Mouse (Mus musculus): ENCODE data around the gene Cep19. TPM values are rescaled to one million over a fixed set of nuclear protein-coding genes. Genes with fewer than 3 reads are reported as not detected.
"Not testable (repeated sequence)": the region's sequence is repeated elsewhere in the genome, so short reads cannot be mapped to it uniquely, and the experiment has no call there.

Gene Cep19
- polyA plus RNA-seq (2014; fragmentation: Nextera tagmentation; extraction: Ambion mirVana) = 24.1 and 31.9 TPM in 2 replicates

DNA sequence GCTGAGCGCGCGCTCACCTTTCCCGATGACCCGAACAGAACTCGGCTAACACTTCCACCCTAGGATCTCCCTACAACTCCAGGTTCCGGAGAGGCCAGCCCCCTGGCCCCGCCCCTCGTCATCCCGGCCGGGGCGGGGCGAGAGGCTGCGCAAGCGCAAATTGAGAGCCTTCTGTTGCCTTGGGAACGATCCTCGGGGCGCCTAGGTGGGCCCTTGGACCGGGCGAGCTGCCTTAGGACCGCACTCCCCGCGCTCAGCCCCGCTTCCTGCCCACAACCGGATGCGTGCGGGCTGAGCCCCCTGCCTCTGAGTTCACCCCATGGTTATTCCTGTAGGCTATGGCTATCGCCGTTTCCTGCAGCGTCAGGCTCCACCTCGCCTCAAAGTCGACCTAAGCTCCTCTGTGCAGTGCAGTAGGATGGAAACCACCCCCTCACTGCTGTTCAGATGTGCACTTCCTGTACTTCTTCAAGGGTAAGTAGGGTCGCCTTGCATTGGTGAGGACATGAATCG, at the start of gene Cep19, which contains the start of gene Pigx:
Cep19 (plus strand) TSS at position 163 of the 513 bp plus-strand sequence.
Pigx (minus strand) TSS at position 103 of the 513 bp plus-strand sequence.
- H3K4me2 ChIP-seq (ENCODE audit: low read length) = peak within 1 kb of the TSS; percentile 79
- H3K4me1 ChIP-seq (replicated peaks; ENCODE audit: control insufficient read depth, insufficient read depth, low read length) = peaks cover 12% of the 10 kb centered on the region
- peak; percentile 93 for DNase-seq (ENCODE audit: low spot score)
- peak; percentile 96 for ATAC-seq (replicated peaks; ENCODE audit: low FRiP score, low TSS enrichment, low read depth)
- peaks cover 27% of the 10 kb centered on the region for H3K36me3 ChIP-seq (ENCODE audit: control insufficient read depth, insufficient read depth, low read length)
- peak within 1 kb of the TSS; percentile 72 for H3K4me3 ChIP-seq (ENCODE audit: low read depth, low read length)
- peak within 1 kb of the TSS; percentile 66 for H3K27ac ChIP-seq (ENCODE audit: low read depth)
- WGBS = under 1% methylated on average over 34 of the region's 34 CpGs
- no peaks in the 10 kb centered on the region for H3K27me3 ChIP-seq (replicated peaks; ENCODE audit: control insufficient read depth, insufficient read depth, low read length)
- H3K9ac ChIP-seq (ENCODE audit: low read length) = peak within 1 kb of the TSS; percentile 77
- H3K9me3 ChIP-seq (ENCODE audit: control insufficient read depth, low read length) = no peaks in the 10 kb centered on the region

- H3K4me2 ChIP-seq (ENCODE audit: low read length) = no peak overlapping the region
- ATAC-seq (replicated peaks; ENCODE audit: low FRiP score, low TSS enrichment, low read depth) = no peak
- H3K27ac ChIP-seq (ENCODE audit: low read depth) = no peak overlapping the region
- H3K36me3 ChIP-seq (ENCODE audit: control insufficient read depth, insufficient read depth, low read length) = no peaks in the 10 kb centered on the region
- H3K4me1 ChIP-seq (replicated peaks; ENCODE audit: control insufficient read depth, insufficient read depth, low read length) = peaks cover 3% of the 10 kb centered on the region; the same call in 1 of the 2 replicates
- no peak overlapping the region for H3K9ac ChIP-seq (ENCODE audit: low read length)
- no peaks in the 10 kb centered on the region for H3K27me3 ChIP-seq (replicated peaks; ENCODE audit: control insufficient read depth, insufficient read depth, low read length)
- WGBS = 66% methylated on average over 5 of the region's 5 CpGs
- no peak overlapping the region for H3K4me3 ChIP-seq (ENCODE audit: low read depth, low read length)
- no peak for DNase-seq (ENCODE audit: low spot score)
- no peaks in the 10 kb centered on the region for H3K9me3 ChIP-seq (ENCODE audit: control insufficient read depth, low read length)
Measured at GRCm38 (mm10) chr16:32058817-32059216, 40.8 kb upstream of the Cep19 start.

DNA sequence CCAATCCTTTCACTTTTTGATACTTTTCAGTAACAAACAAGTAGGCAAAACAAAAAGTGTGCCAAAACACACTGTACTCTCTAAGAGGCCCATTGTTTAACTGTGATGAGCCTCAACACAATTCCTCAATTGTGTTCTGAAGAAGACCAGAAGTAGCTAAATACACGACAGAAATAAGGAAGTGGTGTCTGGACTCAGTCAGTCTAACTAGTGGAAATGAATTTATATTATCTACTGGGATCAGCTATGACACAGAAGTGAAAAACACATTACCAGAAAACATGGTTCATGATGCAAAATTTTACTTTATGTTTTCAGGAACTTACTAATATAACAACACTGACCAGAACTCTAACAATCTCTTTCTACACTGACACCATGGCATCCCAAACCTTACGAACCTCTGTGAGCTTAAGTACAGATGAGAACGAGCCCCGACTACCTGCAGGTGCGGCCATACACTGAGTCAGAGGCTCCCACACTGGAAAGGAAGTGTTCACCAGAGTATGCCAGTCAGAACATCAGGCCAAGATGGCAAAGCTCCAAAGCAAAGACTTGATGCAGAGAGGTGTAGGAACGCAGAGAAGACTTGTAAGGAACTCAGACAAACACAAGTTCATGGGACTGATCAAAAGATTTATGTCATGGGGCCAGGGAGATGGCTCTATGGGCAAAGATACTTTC, 39.6 kb upstream of the Cep19 start:
- no peak for ATAC-seq (replicated peaks; ENCODE audit: low FRiP score, low TSS enrichment, low read depth)
- Histone ChIP-seq H3K27ac (ENCODE audit: low read depth) (no peak overlapping the region), H3K4me3 (ENCODE audit: low read depth, low read length) (no peak overlapping the region), H3K4me2 (ENCODE audit: low read length) (no peak overlapping the region), H3K36me3 (ENCODE audit: control insufficient read depth, insufficient read depth, low read length) (no peaks in the 10 kb centered on the region), H3K9me3 (ENCODE audit: control insufficient read depth, low read length) (no peaks in the 10 kb centered on the region), H3K9ac (ENCODE audit: low read length) (no peak overlapping the region), H3K4me1 (replicated peaks; ENCODE audit: control insufficient read depth, insufficient read depth, low read length) (peaks cover 3% of the 10 kb centered on the region; the same call in 1 of the 2 replicates), H3K27me3 (replicated peaks; ENCODE audit: control insufficient read depth, insufficient read depth, low read length) (no peaks in the 10 kb centered on the region)
- WGBS = 65% methylated on average over 6 of the region's 6 CpGs
- DNase-seq (ENCODE audit: low spot score) = no peak

DNA sequence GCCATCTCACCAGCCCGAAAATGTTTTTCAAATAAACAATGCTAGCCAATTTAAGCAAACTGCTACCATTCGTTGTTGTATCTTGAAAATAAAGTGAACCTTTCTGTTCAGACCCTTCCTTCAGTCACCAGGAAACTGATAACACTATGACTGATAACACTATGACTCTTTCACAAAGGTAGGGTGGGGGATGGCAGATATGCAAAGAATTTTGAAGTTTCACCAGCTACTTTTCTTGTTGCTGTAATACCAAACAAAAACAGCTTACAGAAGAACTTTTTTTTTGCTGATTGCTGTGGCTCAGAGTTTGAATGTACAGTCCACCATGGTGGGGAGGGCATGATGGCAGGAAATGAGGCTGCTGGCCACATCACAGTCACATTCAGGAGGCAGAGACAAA, 37.4 kb upstream of the Cep19 start:
- Histone ChIP-seq H3K9ac (ENCODE audit: low read length) (no peak overlapping the region), H3K4me2 (ENCODE audit: low read length) (no peak overlapping the region)

DNA sequence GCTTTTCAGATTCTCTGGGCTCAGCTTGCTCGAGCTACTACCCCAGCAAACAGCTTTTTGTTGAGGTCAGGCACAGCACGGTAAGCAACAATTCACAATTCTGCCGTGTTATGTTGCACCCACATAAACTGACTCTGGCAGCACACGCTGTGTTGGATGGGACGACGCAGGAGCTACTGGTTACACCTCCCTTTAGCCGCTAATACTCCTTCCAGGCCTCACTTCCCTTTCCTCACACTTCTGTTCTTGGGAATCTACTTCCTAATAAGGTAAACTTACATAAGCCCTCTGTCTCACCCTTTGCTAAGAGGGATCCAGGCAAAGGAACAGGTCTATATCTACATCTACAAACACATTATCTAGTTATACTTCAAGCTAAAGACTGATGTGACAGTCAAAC, 35.7 kb upstream of the Cep19 start:
- H3K36me3 ChIP-seq (ENCODE audit: control insufficient read depth, insufficient read depth, low read length) = no peaks in the 10 kb centered on the region
- no peaks in the 10 kb centered on the region for H3K9me3 ChIP-seq (ENCODE audit: control insufficient read depth, low read length)
- no peak overlapping the region for H3K9ac ChIP-seq (ENCODE audit: low read length)
- no peak for ATAC-seq (replicated peaks; ENCODE audit: low FRiP score, low TSS enrichment, low read depth)
- peak overlapping the region; percentile 64 for H3K27ac ChIP-seq (ENCODE audit: low read depth)
- H3K4me3 ChIP-seq (ENCODE audit: low read depth, low read length) = no peak overlapping the region
- 74% methylated on average over 7 of the region's 7 CpGs for WGBS
- H3K4me2 ChIP-seq (ENCODE audit: low read length) = no peak overlapping the region
- DNase-seq (ENCODE audit: low spot score) = no peak
- peaks cover 10% of the 10 kb centered on the region for H3K4me1 ChIP-seq (replicated peaks; ENCODE audit: control insufficient read depth, insufficient read depth, low read length)
- no peaks in the 10 kb centered on the region for H3K27me3 ChIP-seq (replicated peaks; ENCODE audit: control insufficient read depth, insufficient read depth, low read length)

More for the DNA sequence above, 37.4 kb upstream of the Cep19 start:
- DNase-seq (ENCODE audit: low spot score) = no peak
- 65% methylated on average over 2 of the region's 2 CpGs for WGBS
- Histone ChIP-seq H3K9me3 (ENCODE audit: control insufficient read depth, low read length) (no peaks in the 10 kb centered on the region), H3K4me3 (ENCODE audit: low read depth, low read length) (no peak overlapping the region), H3K36me3 (ENCODE audit: control insufficient read depth, insufficient read depth, low read length) (no peaks in the 10 kb centered on the region), H3K27ac (ENCODE audit: low read depth) (no peak overlapping the region), H3K27me3 (replicated peaks; ENCODE audit: control insufficient read depth, insufficient read depth, low read length) (no peaks in the 10 kb centered on the region), H3K4me1 (replicated peaks; ENCODE audit: control insufficient read depth, insufficient read depth, low read length) (peaks cover 3% of the 10 kb centered on the region; the same call in 1 of the 2 replicates)
- no peak for ATAC-seq (replicated peaks; ENCODE audit: low FRiP score, low TSS enrichment, low read depth)

- Histone ChIP-seq H3K9me3 (ENCODE audit: control insufficient read depth, low read length) (no peaks in the 10 kb centered on the region), H3K27me3 (replicated peaks; ENCODE audit: control insufficient read depth, insufficient read depth, low read length) (no peaks in the 10 kb centered on the region), H3K36me3 (ENCODE audit: control insufficient read depth, insufficient read depth, low read length) (no peaks in the 10 kb centered on the region), H3K4me1 (replicated peaks; ENCODE audit: control insufficient read depth, insufficient read depth, low read length) (peaks cover 10% of the 10 kb centered on the region), H3K27ac (ENCODE audit: low read depth) (no peak overlapping the region), H3K4me2 (ENCODE audit: low read length) (no peak overlapping the region), H3K4me3 (ENCODE audit: low read depth, low read length) (no peak overlapping the region), H3K9ac (ENCODE audit: low read length) (no peak overlapping the region)
- ATAC-seq (replicated peaks; ENCODE audit: low FRiP score, low TSS enrichment, low read depth) (no peak), DNase-seq (ENCODE audit: low spot score) (no peak)
- 100% methylated on average over 1 of the region's 1 CpGs for WGBS
Measured at GRCm38 (mm10) chr16:32066899-32067298, 32.7 kb upstream of the Cep19 start.

DNA sequence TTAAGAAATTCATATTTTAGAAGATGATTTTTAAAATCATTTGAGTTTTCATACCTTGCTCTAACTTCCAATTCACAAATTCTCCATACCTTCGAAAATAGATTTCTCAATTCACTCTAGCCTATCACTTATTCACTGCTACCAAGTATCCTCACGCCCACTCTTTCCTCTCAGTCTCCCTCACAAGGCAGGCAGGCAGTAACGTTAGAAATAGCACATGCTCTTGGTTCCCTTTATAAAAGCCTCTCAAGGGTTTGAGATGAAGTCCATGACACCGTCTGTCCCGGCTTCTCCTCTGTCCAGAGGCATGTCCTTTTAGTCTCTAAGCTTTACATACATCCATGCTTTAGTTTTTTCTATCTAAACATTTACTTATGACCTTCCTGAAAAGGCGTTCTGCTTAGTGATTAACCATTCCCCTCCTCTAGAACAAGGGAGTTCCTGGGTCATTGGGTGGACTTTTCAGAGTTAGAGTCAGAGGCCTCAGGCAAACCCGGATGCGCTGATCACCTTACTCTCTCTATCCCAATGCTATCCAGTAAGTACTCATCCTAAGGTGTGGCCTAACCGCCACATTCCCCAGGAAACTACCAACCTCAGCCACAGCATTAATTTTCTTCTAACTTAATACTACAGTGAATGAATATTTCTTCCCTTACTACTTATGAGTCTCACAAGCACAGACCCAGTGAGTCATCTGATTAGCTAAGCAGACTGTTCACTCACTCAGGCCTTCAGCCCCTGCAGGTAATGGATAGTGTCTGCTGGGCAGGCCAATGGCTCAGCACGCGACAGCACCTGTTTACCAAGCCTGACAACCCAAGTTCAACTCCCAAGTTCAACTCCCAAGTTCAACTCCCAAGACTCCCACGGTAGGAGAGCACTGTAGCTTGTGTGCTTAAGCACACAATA, 31.0 kb upstream of the Cep19 start:
- no peak overlapping the region for H3K4me3 ChIP-seq (ENCODE audit: low read depth, low read length)
- ATAC-seq (replicated peaks; ENCODE audit: low FRiP score, low TSS enrichment, low read depth) (peak; percentile 32; the same call in 1 of the 2 replicates), DNase-seq (ENCODE audit: low spot score) (no peak)
- no peak overlapping the region for H3K4me2 ChIP-seq (ENCODE audit: low read length)
- H3K9me3 ChIP-seq (ENCODE audit: control insufficient read depth, low read length) = no peaks in the 10 kb centered on the region
- H3K9ac ChIP-seq (ENCODE audit: low read length) = no peak overlapping the region
- WGBS = 64% methylated on average over 12 of the region's 12 CpGs
- H3K27me3 ChIP-seq (replicated peaks; ENCODE audit: control insufficient read depth, insufficient read depth, low read length) = no peaks in the 10 kb centered on the region
- no peaks in the 10 kb centered on the region for H3K36me3 ChIP-seq (ENCODE audit: control insufficient read depth, insufficient read depth, low read length)
- H3K4me1 ChIP-seq (replicated peaks; ENCODE audit: control insufficient read depth, insufficient read depth, low read length) = peaks cover 10% of the 10 kb centered on the region
- peak overlapping the region; percentile 23; the same call in 1 of the 2 replicates for H3K27ac ChIP-seq (ENCODE audit: low read depth)

DNA sequence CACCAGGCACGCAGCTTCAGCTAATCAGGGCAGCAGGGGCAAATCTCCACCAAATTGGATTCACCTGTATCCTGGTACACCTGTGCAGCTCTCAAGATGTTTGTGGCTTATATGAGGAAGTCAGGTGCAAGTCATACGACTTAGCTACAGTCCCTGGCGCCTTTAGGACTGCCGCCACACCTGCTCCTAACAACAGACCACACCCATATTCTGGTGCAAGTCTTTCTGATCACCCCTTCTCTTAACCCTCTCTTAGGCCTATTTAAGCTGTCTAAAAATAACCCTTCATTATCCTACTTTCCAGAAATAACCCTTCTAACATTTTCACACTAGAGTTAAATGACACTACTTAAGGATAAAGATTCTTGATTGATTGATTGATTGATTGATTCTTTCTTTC, 29.5 kb upstream of the Cep19 start:
- H3K9ac ChIP-seq (ENCODE audit: low read length); H3K9me3 ChIP-seq (ENCODE audit: control insufficient read depth, low read length); H3K4me3 ChIP-seq (ENCODE audit: low read depth, low read length); H3K36me3 ChIP-seq (ENCODE audit: control insufficient read depth, insufficient read depth, low read length); DNase-seq (ENCODE audit: low spot score); H3K4me1 ChIP-seq (replicated peaks; ENCODE audit: control insufficient read depth, insufficient read depth, low read length); H3K4me2 ChIP-seq (ENCODE audit: low read length); ATAC-seq (replicated peaks; ENCODE audit: low FRiP score, low TSS enrichment, low read depth); H3K27ac ChIP-seq (ENCODE audit: low read depth); H3K27me3 ChIP-seq (replicated peaks; ENCODE audit: control insufficient read depth, insufficient read depth, low read length): not testable (repeated sequence)
- 62% methylated on average over 4 of the region's 4 CpGs for WGBS
